Mouse (Mus musculus) natural killer cell, adult 2 months (primary cell): ENCODE measurements around the gene Tcn2.

ENCODE experiments used
- DNase-seq, 2 experiments: peaks; one replicate each; pipeline ENCODE4 v3.0.0; 2022; ENCODE audit warnings: low spot score in 2 of 2

Tcn2 gene

GRCm38 (mm10) chr11:3894406-3895281, 37.3 kb downstream of the Tcn2 start, which contains the start of the genes 4921536K21Rik and Dusp18:
Gene 4921536K21Rik, minus strand, starts transcription at chr11:3895098.
Gene Dusp18, plus strand, starts transcription at chr11:3895240.
- peak; percentile 95 for DNase-seq

GRCm38 (mm10) chr11:3893970-3894369, 38.0 kb downstream of the Tcn2 start:
- no peak for DNase-seq

- DNase-seq: no peak
These were observed 44.6 kb downstream of the Tcn2 start for GRCm38 (mm10) chr11:3887331-3887730.

- no peak for DNase-seq
These were observed 48.2 kb downstream of the Tcn2 start for GRCm38 (mm10) chr11:3883711-3884110.

GRCm38 (mm10) chr11:3879836-3880235, 52.1 kb downstream of the Tcn2 start:
- DNase-seq: peak; percentile 55 to 74

GRCm38 (mm10) chr11:3878660-3879059, 53.3 kb downstream of the Tcn2 start:
- no peak for DNase-seq

- DNase-seq: no peak
These were observed 55.5 kb downstream of the Tcn2 start for GRCm38 (mm10) chr11:3876419-3876818.
